Mouse (Mus musculus): ENCODE measurements around the gene Iqschfp. TPM values are rescaled to one million over a fixed set of nuclear protein-coding genes. Genes with fewer than 3 reads are reported as not detected.

Gene Iqschfp
- polyA plus RNA-seq, 1 experiment from 2014 or later, result 0.12 TPM

GRCm38 (mm10) chr3:68638703-68639102 lies 746.7 kb downstream of the Iqschfp start:
- no peak overlapping the region for H3K4me3 ChIP-seq
- no peaks in the 10 kb centered on the region for H3K27me3 ChIP-seq (ENCODE audit: insufficient read depth, poor library complexity, severe bottlenecking)
- peaks cover 9% of the 10 kb centered on the region for H3K4me1 ChIP-seq (replicated peaks)
- 92% methylated on average over 1 of the region's 1 CpGs for WGBS
- DNase-seq (ENCODE audit: low spot score), result no peak
- H3K9me3 ChIP-seq, result no peaks in the 10 kb centered on the region
- H3K36me3 ChIP-seq, result no peaks in the 10 kb centered on the region
- no peak overlapping the region for H3K27ac ChIP-seq

GRCm38 (mm10) chr3:68642935-68643334 lies 750.9 kb downstream of the Iqschfp start:
- no peak for DNase-seq (ENCODE audit: low spot score)
- H3K9me3 ChIP-seq, result no peaks in the 10 kb centered on the region
- H3K27ac ChIP-seq, result no peak overlapping the region
- no peaks in the 10 kb centered on the region for H3K36me3 ChIP-seq
- no peak overlapping the region for H3K4me3 ChIP-seq
- H3K4me1 ChIP-seq (replicated peaks), result peaks cover 4% of the 10 kb centered on the region
- H3K27me3 ChIP-seq (ENCODE audit: insufficient read depth, poor library complexity, severe bottlenecking), result no peaks in the 10 kb centered on the region
- 89% methylated on average over 7 of the region's 7 CpGs for WGBS

GRCm38 (mm10) chr3:68646387-68647130 lies 754.5 kb downstream of the Iqschfp start:
- H3K9me3 ChIP-seq, result no peaks in the 10 kb centered on the region
- no peaks in the 10 kb centered on the region for H3K4me1 ChIP-seq (replicated peaks)
- DNase-seq (ENCODE audit: low spot score), result no peak
- WGBS, result 87% methylated on average over 6 of the region's 6 CpGs
- H3K27ac ChIP-seq, result no peak overlapping the region
- no peak overlapping the region for H3K4me3 ChIP-seq
- H3K27me3 ChIP-seq (ENCODE audit: insufficient read depth, poor library complexity, severe bottlenecking), result no peaks in the 10 kb centered on the region
- H3K36me3 ChIP-seq, result no peaks in the 10 kb centered on the region

- 89% methylated on average over 3 of the region's 3 CpGs for WGBS
- Histone ChIP-seq H3K4me3 (no peak overlapping the region), H3K36me3 (no peaks in the 10 kb centered on the region), H3K27me3 (ENCODE audit: insufficient read depth, poor library complexity, severe bottlenecking) (no peaks in the 10 kb centered on the region), H3K27ac (no peak overlapping the region), H3K9me3 (no peaks in the 10 kb centered on the region), H3K4me1 (replicated peaks) (no peaks in the 10 kb centered on the region)
- DNase-seq (ENCODE audit: low spot score), result no peak
Measured at GRCm38 (mm10) chr3:68647282-68647681, 755.2 kb downstream of the Iqschfp start.

GRCm38 (mm10) chr3:68650251-68650650 lies 758.2 kb downstream of the Iqschfp start:
- Histone ChIP-seq H3K36me3 (no peaks in the 10 kb centered on the region), H3K27me3 (ENCODE audit: insufficient read depth, poor library complexity, severe bottlenecking) (no peaks in the 10 kb centered on the region), H3K4me3 (no peak overlapping the region), H3K4me1 (replicated peaks) (no peaks in the 10 kb centered on the region), H3K9me3 (no peaks in the 10 kb centered on the region), H3K27ac (no peak overlapping the region)
- 86% methylated on average over 3 of the region's 3 CpGs for WGBS
- no peak for DNase-seq (ENCODE audit: low spot score)

- Histone ChIP-seq H3K9me3 (no peaks in the 10 kb centered on the region), H3K36me3 (no peaks in the 10 kb centered on the region), H3K27me3 (ENCODE audit: insufficient read depth, poor library complexity, severe bottlenecking) (no peaks in the 10 kb centered on the region), H3K4me1 (replicated peaks) (no peaks in the 10 kb centered on the region), H3K4me3 (no peak overlapping the region), H3K27ac (no peak overlapping the region)
- no peak for DNase-seq (ENCODE audit: low spot score)
- 88% methylated on average over 4 of the region's 4 CpGs for WGBS
Measured at GRCm38 (mm10) chr3:68656607-68657352, 764.7 kb downstream of the Iqschfp start.

- 48% methylated on average over 9 of the region's 9 CpGs for WGBS
- Histone ChIP-seq H3K4me1 (replicated peaks) (no peaks in the 10 kb centered on the region), H3K36me3 (no peaks in the 10 kb centered on the region), H3K27ac (no peak overlapping the region), H3K4me3 (no peak overlapping the region), H3K9me3 (no peaks in the 10 kb centered on the region), H3K27me3 (ENCODE audit: insufficient read depth, poor library complexity, severe bottlenecking) (no peaks in the 10 kb centered on the region)
- no peak for DNase-seq (ENCODE audit: low spot score)
Measured at GRCm38 (mm10) chr3:68657589-68658245, 765.7 kb downstream of the Iqschfp start.

GRCm38 (mm10) chr3:68659996-68660395 lies 768.0 kb downstream of the Iqschfp start:
- 94% methylated on average over 6 of the region's 6 CpGs for WGBS

GRCm38 (mm10) chr3:68660538-68660937 lies 768.5 kb downstream of the Iqschfp start:
- Histone ChIP-seq H3K9me3 (no peaks in the 10 kb centered on the region), H3K27me3 (ENCODE audit: insufficient read depth, poor library complexity, severe bottlenecking) (no peaks in the 10 kb centered on the region), H3K27ac (no peak overlapping the region), H3K36me3 (no peaks in the 10 kb centered on the region), H3K4me3 (no peak overlapping the region), H3K4me1 (replicated peaks) (0 out of 2 replicates have a peak, but pooled peaks cover 4% of the 10 kb centered on the region)
- no peak for DNase-seq (ENCODE audit: low spot score)
- 75% methylated on average over 4 of the region's 4 CpGs for WGBS

More at GRCm38 (mm10) chr3:68659996-68660395, 768.0 kb downstream of the Iqschfp start:
- Histone ChIP-seq H3K27ac (no peak overlapping the region), H3K27me3 (ENCODE audit: insufficient read depth, poor library complexity, severe bottlenecking) (no peaks in the 10 kb centered on the region), H3K9me3 (no peaks in the 10 kb centered on the region), H3K4me1 (replicated peaks) (0 out of 2 replicates have a peak, but pooled peaks cover 4% of the 10 kb centered on the region), H3K36me3 (no peaks in the 10 kb centered on the region), H3K4me3 (no peak overlapping the region)
- no peak for DNase-seq (ENCODE audit: low spot score)

GRCm38 (mm10) chr3:68662386-68662785 lies 770.4 kb downstream of the Iqschfp start:
- DNase-seq (ENCODE audit: low spot score), result no peak
- Histone ChIP-seq H3K27me3 (ENCODE audit: insufficient read depth, poor library complexity, severe bottlenecking) (no peaks in the 10 kb centered on the region), H3K4me3 (no peak overlapping the region), H3K9me3 (no peaks in the 10 kb centered on the region), H3K36me3 (no peaks in the 10 kb centered on the region), H3K27ac (no peak overlapping the region), H3K4me1 (replicated peaks) (0 out of 2 replicates have a peak, but pooled peaks cover 4% of the 10 kb centered on the region)
- 84% methylated on average over 5 of the region's 5 CpGs for WGBS

- no peaks in the 10 kb centered on the region for H3K36me3 ChIP-seq
- H3K9me3 ChIP-seq, result no peaks in the 10 kb centered on the region
- no peak for DNase-seq (ENCODE audit: low spot score)
- no peak overlapping the region for H3K27ac ChIP-seq
- WGBS, result 81% methylated on average over 6 of the region's 6 CpGs
- H3K4me3 ChIP-seq, result no peak overlapping the region
- 0 out of 2 replicates have a peak, but pooled peaks cover 4% of the 10 kb centered on the region for H3K4me1 ChIP-seq (replicated peaks)
- H3K27me3 ChIP-seq (ENCODE audit: insufficient read depth, poor library complexity, severe bottlenecking), result no peaks in the 10 kb centered on the region
Measured at GRCm38 (mm10) chr3:68664337-68664736, 772.3 kb downstream of the Iqschfp start.

- no peaks in the 10 kb centered on the region for H3K27me3 ChIP-seq (ENCODE audit: insufficient read depth, poor library complexity, severe bottlenecking)
- 0 out of 2 replicates have a peak, but pooled peaks cover 4% of the 10 kb centered on the region for H3K4me1 ChIP-seq (replicated peaks)
- 93% methylated on average over 7 of the region's 7 CpGs for WGBS
- DNase-seq (ENCODE audit: low spot score), result no peak
- no peak overlapping the region for H3K27ac ChIP-seq
- no peaks in the 10 kb centered on the region for H3K9me3 ChIP-seq
- H3K36me3 ChIP-seq, result no peaks in the 10 kb centered on the region
- H3K4me3 ChIP-seq, result no peak overlapping the region
Measured at GRCm38 (mm10) chr3:68666377-68666776, 774.3 kb downstream of the Iqschfp start.

GRCm38 (mm10) chr3:68667852-68668251 lies 775.8 kb downstream of the Iqschfp start:
- DNase-seq (ENCODE audit: low spot score), result no peak
- WGBS, result 95% methylated on average over 1 of the region's 1 CpGs
- Histone ChIP-seq H3K36me3 (no peaks in the 10 kb centered on the region), H3K9me3 (no peaks in the 10 kb centered on the region), H3K4me1 (replicated peaks) (0 out of 2 replicates have a peak, but pooled peaks cover 4% of the 10 kb centered on the region), H3K4me3 (no peak overlapping the region), H3K27ac (no peak overlapping the region), H3K27me3 (ENCODE audit: insufficient read depth, poor library complexity, severe bottlenecking) (no peaks in the 10 kb centered on the region)
